Mouse (Mus musculus): Measurements from ENCODE around the gene Myt1l. TPM values are rescaled to one million over a fixed set of nuclear protein-coding genes. Genes with fewer than 3 reads are reported as not detected.

Myt1l gene
- not detected in 2 replicates for polyA plus RNA-seq (2011; ENCODE audit: insufficient read depth, insufficient read length, low replicate concordance, missing spikeins)

DNA sequence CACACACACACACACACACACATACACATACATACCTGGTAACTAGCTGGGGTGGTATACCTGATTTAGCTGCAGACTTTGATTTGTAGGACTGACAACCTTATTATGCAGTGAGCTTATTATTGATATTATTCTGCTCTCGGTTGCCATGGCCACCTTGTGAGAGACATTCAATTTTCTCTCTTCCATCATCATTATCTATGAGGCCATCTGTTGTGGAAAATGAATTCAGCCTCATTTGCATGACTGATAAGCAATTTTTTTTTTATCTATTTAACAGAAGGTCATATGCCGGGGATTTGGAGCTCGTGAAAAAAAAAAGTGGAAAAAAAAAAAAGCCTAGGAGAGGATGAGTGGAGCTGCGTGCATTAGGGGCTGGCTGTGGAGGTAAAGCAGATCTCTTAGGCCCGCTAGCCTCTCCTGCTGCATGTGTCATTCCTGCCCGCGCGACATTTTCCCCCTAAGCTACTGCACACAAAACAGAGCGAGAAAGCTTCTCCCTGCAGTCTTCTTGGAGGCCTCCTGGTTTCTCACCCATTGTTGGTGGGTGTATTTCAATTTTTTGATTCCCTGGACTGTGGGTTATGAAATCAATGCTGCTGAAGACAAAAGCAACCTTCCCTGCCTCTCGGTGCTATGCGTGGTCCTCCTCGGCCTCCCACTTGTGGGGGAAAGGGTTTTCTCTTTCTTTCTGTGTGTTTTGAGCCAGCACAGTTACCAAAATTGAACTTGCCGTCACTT is at the start of gene Myt1l:
Gene Myt1l, plus strand, starts transcription at position 354 of the 741 bp plus-strand sequence.
- no peak within 1 kb of the TSS for H3K4me3 ChIP-seq (replicated peaks; ENCODE audit: control insufficient read depth, low read depth, low read length)
- no peak within 1 kb of the TSS for H3K27ac ChIP-seq (ENCODE audit: control insufficient read depth, insufficient read depth, low read depth, low read length, poor library complexity)
- WGBS, result 38% methylated on average over 13 of the region's 13 CpGs
- TF ChIP-seq CTCF (IDR thresholded peaks at IDR 0.05; ENCODE audit: control insufficient read depth, insufficient read depth, low read length), result no peak
- TF ChIP-seq POLR2A (IDR thresholded peaks at IDR 0.05; ENCODE audit: borderline replicate concordance, control insufficient read depth, low read depth, low read length), result no peak
- H3K4me1 ChIP-seq (ENCODE audit: control insufficient read depth, insufficient read depth, low read length), result no peaks in the 10 kb centered on the region

DNA sequence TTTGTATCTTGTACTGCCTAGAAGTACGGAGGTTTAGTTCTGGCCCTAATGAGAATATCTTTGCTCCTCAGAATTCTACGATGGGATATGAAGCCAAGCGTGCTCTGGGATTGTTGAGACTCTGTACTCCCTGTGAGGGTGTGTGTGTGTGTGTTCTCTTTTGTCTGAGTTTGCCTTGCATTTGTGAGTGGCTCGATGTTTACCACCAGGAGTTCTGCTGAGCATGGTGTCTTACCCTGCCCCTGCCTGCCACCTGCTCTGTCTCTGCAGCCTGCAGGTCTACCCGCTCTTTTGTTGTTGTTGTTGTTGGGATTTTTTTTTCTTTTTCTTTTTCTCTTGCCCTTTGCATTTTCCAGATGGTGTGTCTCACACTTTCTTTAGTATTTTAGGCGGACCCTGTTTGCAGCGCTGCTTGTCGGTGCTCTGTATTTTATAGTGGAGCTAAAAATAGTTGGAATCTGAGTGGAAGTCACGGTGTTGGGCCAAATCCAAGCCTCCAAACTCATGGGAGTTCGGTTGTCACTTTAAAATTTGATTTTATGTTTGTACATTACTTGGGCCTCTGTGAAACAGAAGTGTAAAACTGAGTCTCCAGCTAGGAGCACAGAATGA is 41.7 kb upstream of the Myt1l start:
- Histone ChIP-seq H3K4me1 (ENCODE audit: control insufficient read depth, insufficient read depth, low read length) (no peaks in the 10 kb centered on the region), H3K27ac (ENCODE audit: control insufficient read depth, insufficient read depth, low read depth, low read length, poor library complexity) (no peak overlapping the region), H3K4me3 (replicated peaks; ENCODE audit: control insufficient read depth, low read depth, low read length) (no peak overlapping the region)
- 77% methylated on average over 10 of the region's 10 CpGs for WGBS
- TF ChIP-seq POLR2A (IDR thresholded peaks at IDR 0.05; ENCODE audit: borderline replicate concordance, control insufficient read depth, low read depth, low read length), result no peak
- no peak for TF ChIP-seq CTCF (IDR thresholded peaks at IDR 0.05; ENCODE audit: control insufficient read depth, insufficient read depth, low read length)

DNA sequence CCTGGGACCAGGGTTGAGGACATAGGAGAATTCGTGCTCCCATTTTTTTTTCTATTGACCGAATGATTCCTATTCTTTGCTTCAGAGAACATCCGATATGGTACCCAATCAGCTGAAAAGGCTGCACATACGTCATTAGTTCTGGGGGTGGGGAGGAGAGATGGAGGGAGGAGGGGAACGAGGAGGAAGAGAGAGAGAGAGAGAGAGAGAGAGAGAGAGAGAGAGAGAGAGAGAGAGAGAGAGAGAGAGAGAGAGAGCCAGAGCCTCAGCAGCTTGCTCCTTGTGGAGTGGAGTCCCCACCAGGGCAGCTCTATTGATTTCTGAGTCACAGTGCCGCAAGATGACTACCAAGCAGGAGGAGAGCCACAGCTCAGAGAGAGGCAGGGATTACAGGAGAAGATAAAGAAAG is 1.9 kb upstream of the Myt1l start:
- Histone ChIP-seq H3K4me3 (replicated peaks; ENCODE audit: control insufficient read depth, low read depth, low read length) (no peak overlapping the region), H3K27ac (ENCODE audit: control insufficient read depth, insufficient read depth, low read depth, low read length, poor library complexity) (no peak overlapping the region), H3K4me1 (ENCODE audit: control insufficient read depth, insufficient read depth, low read length) (no peaks in the 10 kb centered on the region)
- no peak for TF ChIP-seq POLR2A (IDR thresholded peaks at IDR 0.05; ENCODE audit: borderline replicate concordance, control insufficient read depth, low read depth, low read length)
- TF ChIP-seq CTCF (IDR thresholded peaks at IDR 0.05; ENCODE audit: control insufficient read depth, insufficient read depth, low read length), result no peak
- WGBS, result 13% methylated on average over 6 of the region's 6 CpGs

DNA sequence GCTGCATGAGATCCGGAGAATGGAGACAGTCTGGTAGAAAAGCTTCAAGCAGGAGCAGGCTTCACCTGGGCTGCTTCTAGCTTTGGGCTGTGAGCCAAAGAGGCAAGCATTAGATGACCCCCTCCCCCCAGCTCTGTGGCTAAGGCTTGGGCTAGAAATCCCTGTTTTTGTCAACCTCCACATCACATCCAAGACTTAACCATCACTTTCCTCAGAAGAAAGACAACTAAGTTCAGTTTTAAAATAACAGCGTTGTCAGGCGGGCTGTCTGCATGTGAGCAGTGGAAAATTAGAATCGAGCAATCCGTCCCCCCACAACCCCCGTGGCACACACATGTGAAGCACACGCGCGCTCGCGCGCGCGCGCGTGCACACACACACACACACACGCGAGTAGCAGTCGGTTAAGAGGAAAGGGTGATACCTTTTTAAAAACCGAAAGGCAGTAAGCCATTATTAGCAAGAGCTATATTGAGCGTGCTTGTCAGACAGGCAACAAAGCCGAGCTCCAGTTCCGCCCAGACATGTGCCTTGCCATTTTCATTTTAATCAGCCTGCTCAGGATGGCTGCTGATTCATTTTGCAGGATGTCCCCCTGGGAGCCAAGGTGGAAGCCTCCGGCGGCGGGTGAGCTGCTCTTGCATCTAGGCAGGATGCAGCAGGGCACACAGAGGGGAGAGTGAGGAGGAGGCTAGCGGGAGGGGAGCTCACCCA is 979 bp upstream of the Myt1l start:
- Histone ChIP-seq H3K4me1 (ENCODE audit: control insufficient read depth, insufficient read depth, low read length) (no peaks in the 10 kb centered on the region), H3K27ac (ENCODE audit: control insufficient read depth, insufficient read depth, low read depth, low read length, poor library complexity) (no peak overlapping the region), H3K4me3 (replicated peaks; ENCODE audit: control insufficient read depth, low read depth, low read length) (no peak overlapping the region)
- WGBS, result 5% methylated on average over 27 of the region's 27 CpGs
- TF ChIP-seq CTCF (IDR thresholded peaks at IDR 0.05; ENCODE audit: control insufficient read depth, insufficient read depth, low read length) (no peak), POLR2A (IDR thresholded peaks at IDR 0.05; ENCODE audit: borderline replicate concordance, control insufficient read depth, low read depth, low read length) (no peak)

DNA sequence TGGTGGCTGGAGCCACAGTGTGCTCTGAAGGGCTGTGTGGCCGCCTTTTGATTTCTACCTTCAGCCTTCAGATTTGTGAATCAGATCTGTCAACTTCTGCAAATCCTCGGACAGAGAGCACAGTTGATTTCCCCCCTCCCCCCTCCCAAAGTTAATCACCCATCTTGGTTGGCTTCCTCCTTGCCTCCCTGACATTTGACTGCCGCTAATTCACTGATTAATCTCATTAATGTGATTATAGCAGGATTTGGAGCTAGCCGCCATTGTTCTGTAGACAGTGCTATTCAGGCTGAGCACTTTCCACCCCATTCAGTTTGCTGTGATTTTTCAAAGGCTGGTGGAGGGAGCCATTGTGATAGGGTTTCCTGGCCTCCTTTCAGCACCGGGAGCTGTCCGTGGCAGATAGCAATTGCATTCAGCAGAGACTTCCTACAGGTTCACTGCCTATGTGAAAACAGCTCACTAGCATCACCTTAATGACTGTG is 2.1 kb downstream of the Myt1l start:
- no peaks in the 10 kb centered on the region for H3K4me1 ChIP-seq (ENCODE audit: control insufficient read depth, insufficient read depth, low read length)
- 10% methylated on average over 6 of the region's 6 CpGs for WGBS
- TF ChIP-seq CTCF (IDR thresholded peaks at IDR 0.05; ENCODE audit: control insufficient read depth, insufficient read depth, low read length) (no peak), POLR2A (IDR thresholded peaks at IDR 0.05; ENCODE audit: borderline replicate concordance, control insufficient read depth, low read depth, low read length) (no peak)
- H3K27ac ChIP-seq (ENCODE audit: control insufficient read depth, insufficient read depth, low read depth, low read length, poor library complexity), result no peak overlapping the region
- no peak overlapping the region for H3K4me3 ChIP-seq (replicated peaks; ENCODE audit: control insufficient read depth, low read depth, low read length)

DNA sequence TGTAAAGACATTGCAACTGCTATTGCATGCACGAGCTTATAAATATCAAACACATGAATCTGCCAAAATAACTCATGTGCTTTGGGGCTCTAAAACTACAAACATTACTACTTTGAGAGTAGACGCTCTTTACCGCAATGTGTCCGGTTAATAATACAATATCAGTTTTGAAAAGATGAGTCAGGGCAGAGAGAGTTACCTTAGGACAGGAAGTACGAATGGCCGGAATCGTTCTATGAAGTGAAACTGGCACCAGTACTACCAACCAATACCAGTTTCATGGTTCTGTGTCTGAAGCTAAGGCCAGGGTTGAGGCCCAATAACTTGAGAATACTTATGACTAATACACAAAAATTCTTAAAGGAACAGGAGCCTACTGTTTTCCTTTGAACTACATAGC is 2.6 kb downstream of the Myt1l start:
- Histone ChIP-seq H3K4me3 (replicated peaks; ENCODE audit: control insufficient read depth, low read depth, low read length) (no peak overlapping the region), H3K27ac (ENCODE audit: control insufficient read depth, insufficient read depth, low read depth, low read length, poor library complexity) (no peak overlapping the region), H3K4me1 (ENCODE audit: control insufficient read depth, insufficient read depth, low read length) (no peaks in the 10 kb centered on the region)
- TF ChIP-seq CTCF (IDR thresholded peaks at IDR 0.05; ENCODE audit: control insufficient read depth, insufficient read depth, low read length) (no peak), POLR2A (IDR thresholded peaks at IDR 0.05; ENCODE audit: borderline replicate concordance, control insufficient read depth, low read depth, low read length) (no peak)
- 86% methylated on average over 7 of the region's 7 CpGs for WGBS

DNA sequence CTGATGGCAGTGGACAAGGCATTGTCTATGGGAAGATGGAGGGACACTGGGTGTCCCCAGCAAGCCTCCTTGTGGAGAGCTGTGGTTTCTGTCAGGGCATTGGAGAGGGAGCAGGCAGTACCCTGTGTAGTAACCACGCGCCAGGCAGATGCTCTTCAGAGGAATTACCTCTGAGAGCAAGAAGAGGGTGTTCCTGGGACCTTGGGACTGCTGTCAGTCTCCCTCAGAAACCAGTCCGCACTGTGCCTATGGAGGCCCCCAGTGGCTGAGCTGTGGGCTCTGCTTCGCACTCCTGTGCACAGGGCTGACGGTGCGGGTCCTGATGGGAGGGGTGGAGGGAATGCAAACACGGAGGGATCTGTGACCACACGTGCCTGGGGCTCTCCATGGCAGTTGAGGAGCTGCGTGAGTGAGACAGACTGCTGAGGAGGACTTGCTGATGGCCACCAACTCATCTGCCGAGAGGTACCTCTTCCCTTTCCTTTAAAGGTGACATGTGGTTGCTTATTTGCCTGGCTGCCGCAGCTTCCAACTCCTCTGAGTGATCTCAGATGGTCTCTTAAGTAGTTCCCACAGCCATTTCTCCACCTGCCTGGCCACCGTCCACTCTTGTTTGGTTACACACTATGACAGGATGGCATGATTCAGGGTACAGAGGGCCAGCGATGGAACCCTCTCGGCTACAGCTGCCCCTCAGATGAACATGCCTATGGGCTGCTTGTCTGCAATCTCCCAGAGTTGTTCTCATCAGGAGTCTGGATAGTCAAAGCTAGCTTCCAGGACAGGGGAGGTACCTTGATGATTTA is 5.1 kb downstream of the Myt1l start:
- 31% methylated on average over 14 of the region's 14 CpGs for WGBS
- Histone ChIP-seq H3K4me1 (ENCODE audit: control insufficient read depth, insufficient read depth, low read length) (no peaks in the 10 kb centered on the region), H3K4me3 (replicated peaks; ENCODE audit: control insufficient read depth, low read depth, low read length) (no peak overlapping the region), H3K27ac (ENCODE audit: control insufficient read depth, insufficient read depth, low read depth, low read length, poor library complexity) (no peak overlapping the region)
- TF ChIP-seq POLR2A (IDR thresholded peaks at IDR 0.05; ENCODE audit: borderline replicate concordance, control insufficient read depth, low read depth, low read length), result no peak
- TF ChIP-seq CTCF (IDR thresholded peaks at IDR 0.05; ENCODE audit: control insufficient read depth, insufficient read depth, low read length), result no peak
